In genomic region chr19:45816727-45817126, GRCm38 (mm10) we compare ENCODE assay signal across 8 mouse cellular contexts. TPM values are rescaled to one million over a fixed set of nuclear protein-coding genes. Genes with fewer than 3 reads are reported as not detected.
DNase-seq lines count a peak whose midpoint lies in the region; ATAC-seq and TF ChIP-seq lines count a peak whose summit lies in the region.

No protein-coding gene starts in this region.

- 48% methylated on average over 8 of the region's 8 CpGs for WGBS in heart, postnatal 0 days
- WGBS in midbrain, embryonic 16.5 days, result 20% methylated on average over 8 of the region's 8 CpGs

- H3K9me3 ChIP-seq in heart, postnatal 0 days (replicated peaks; ENCODE audit: control insufficient read depth, low read length), result no peaks in the 10 kb centered on the region
- H3K9me3 ChIP-seq in midbrain, embryonic 16.5 days (replicated peaks; ENCODE audit: control insufficient read depth, low read length, poor library complexity, severe bottlenecking), result no peaks in the 10 kb centered on the region

- no peak for TF ChIP-seq CTCF in layer of hippocampus, adult 2 months (conservative IDR thresholded peaks at IDR 0.05)
- TF ChIP-seq CTCF in heart, postnatal 0 days (IDR thresholded peaks at IDR 0.05; ENCODE audit: low read depth), result no peak

- no peak for TF ChIP-seq EP300 in heart, postnatal 0 days (IDR thresholded peaks at IDR 0.05; ENCODE audit: low read depth)

- peak overlapping the region; percentile 94; the same call in 1 of the 2 replicates for H3K27ac ChIP-seq in layer of hippocampus, adult 2 months
- no peak overlapping the region; the same call in 1 of the 2 replicates for H3K27ac ChIP-seq in heart, postnatal 0 days (ENCODE audit: low read depth)
- no peak overlapping the region for H3K27ac ChIP-seq in midbrain, embryonic 16.5 days (ENCODE audit: low read length)

- peak overlapping the region; percentile 79 for H3K4me2 ChIP-seq in heart, postnatal 0 days (ENCODE audit: low read depth, low read length)
- peak overlapping the region; percentile 84; the same call in 1 of the 2 replicates for H3K4me2 ChIP-seq in midbrain, embryonic 16.5 days (ENCODE audit: low read length)

- DNase-seq in layer of hippocampus, adult 2 months (ENCODE audit: low spot score in 2 of 2), result no peak
- DNase-seq in layer of hippocampus, postnatal 10 days (ENCODE audit: low spot score in 2 of 2), result no peak
- no peak for DNase-seq in heart, postnatal 0 days (ENCODE audit: low spot score)
- peak; percentile 87 for DNase-seq in kidney, adult 9 months
- DNase-seq in left cerebral cortex, adult 18-20 months (ENCODE audit: low spot score in 2 of 2), result no peak
- no peak for DNase-seq in spleen, adult 12 weeks (ENCODE audit: low spot score)

- H3K9ac ChIP-seq in heart, postnatal 0 days (replicated peaks; ENCODE audit: low read depth, low read length), result no peak overlapping the region
- H3K9ac ChIP-seq in midbrain, embryonic 16.5 days (ENCODE audit: low read depth, low read length), result no peak overlapping the region

- H3K4me1 ChIP-seq in heart, postnatal 0 days (ENCODE audit: control insufficient read depth, insufficient read depth), result peaks cover 21% of the 10 kb centered on the region
- peaks cover 26% of the 10 kb centered on the region for H3K4me1 ChIP-seq in midbrain, embryonic 16.5 days (ENCODE audit: control insufficient read depth, insufficient read depth, low read length)

- ATAC-seq in heart, postnatal 0 days (ENCODE audit: insufficient read depth, low read depth), result no peak
- no peak for ATAC-seq in midbrain, embryonic 16.5 days
- no peak for ATAC-seq in cerebellum, adult (ENCODE audit: insufficient number of reproducible peaks, low FRiP score, low TSS enrichment)

- H3K27me3 ChIP-seq in heart, postnatal 0 days (ENCODE audit: control insufficient read depth, insufficient read depth, low read length), result no peaks in the 10 kb centered on the region
- no peaks in the 10 kb centered on the region for H3K27me3 ChIP-seq in midbrain, embryonic 16.5 days (ENCODE audit: control insufficient read depth, insufficient read depth, low read depth, low read length)

- H3K36me3 ChIP-seq in heart, postnatal 0 days (replicated peaks; ENCODE audit: control insufficient read depth, insufficient read depth, low read length), result 0 out of 2 replicates have a peak, but pooled peaks cover 6% of the 10 kb centered on the region
- H3K36me3 ChIP-seq in midbrain, embryonic 16.5 days (ENCODE audit: control insufficient read depth, insufficient read depth, low read length), result 0 out of 2 replicates have a peak, but pooled peaks cover 2% of the 10 kb centered on the region

- peak overlapping the region; percentile 66; the same call in 1 of the 2 replicates for H3K4me3 ChIP-seq in layer of hippocampus, adult 2 months
- peak overlapping the region; percentile 59; the same call in 1 of the 2 replicates for H3K4me3 ChIP-seq in heart, postnatal 0 days (ENCODE audit: low read depth, low read length)
- no peak overlapping the region for H3K4me3 ChIP-seq in midbrain, embryonic 16.5 days (ENCODE audit: low read depth, low read length)

RNA-seq across cellular contexts. Expression of gene Kcnip2, which starts 0.9 kb away (rescaled TPM):
- total RNA-seq in layer of hippocampus, adult 2 months (2021), result 100 to 1,000 TPM; 212 to 222 TPM
- total RNA-seq in layer of hippocampus, postnatal 10 days (2021), result 100 to 1,000 TPM; 133 to 134 TPM
- 81.7 and 90.6 TPM in 2 replicates for total RNA-seq in heart, postnatal 0 days (2014; rRNA removed; ENCODE audit: low replicate concordance)
- 41.8 and 44.5 TPM in 2 replicates for polyA plus RNA-seq in heart, postnatal 0 days (2015; fragmentation: Nextera tagmentation; extraction: Ambion mirVana)
- polyA plus RNA-seq in midbrain, embryonic 16.5 days (2015; fragmentation: Nextera tagmentation; extraction: Ambion mirVana), result 8.2 and 10.0 TPM in 2 replicates
- 100 to 1,000 TPM; 148 to 164 TPM for total RNA-seq in left cerebral cortex, adult 18-20 months (2021)

RNA-seq across cellular contexts. Expression of gene Mgea5, which starts 33.1 kb away (rescaled TPM):
- total RNA-seq in layer of hippocampus, adult 2 months (2021), result 100 to 1,000 TPM; 166 to 170 TPM
- total RNA-seq in layer of hippocampus, postnatal 10 days (2021), result 100 to 1,000 TPM; 134 to 157 TPM
- 75.8 and 84.5 TPM in 2 replicates for total RNA-seq in heart, postnatal 0 days (2014; rRNA removed; ENCODE audit: low replicate concordance)
- 19.9 and 21.1 TPM in 2 replicates for polyA plus RNA-seq in heart, postnatal 0 days (2015; fragmentation: Nextera tagmentation; extraction: Ambion mirVana)
- polyA plus RNA-seq in midbrain, embryonic 16.5 days (2015; fragmentation: Nextera tagmentation; extraction: Ambion mirVana), result 76.5 and 84.0 TPM in 2 replicates
- 100 to 1,000 TPM; 158 to 165 TPM for total RNA-seq in left cerebral cortex, adult 18-20 months (2021)
